Mouse (Mus musculus) cortical plate, adult 2 months (tissue): ENCODE measurements around the gene Gpatch4. TPM values are rescaled to one million over a fixed set of nuclear protein-coding genes. Genes with fewer than 3 reads are reported as not detected.

Experiments used
- H3K27ac ChIP-seq: fragments of 200-500 bp; 2 replicates; pipeline ENCODE4 v1.5.1; 2012; ENCODE audit warnings: low read length, control low read depth, inconsistent platforms; ENCODE audit not compliant: insufficient read depth
- H3K4me1 ChIP-seq: fragments of 200-500 bp; 2 replicates; pipeline ENCODE4 v1.6.1; 2011; ENCODE audit warnings: low read length; ENCODE audit not compliant: control insufficient read depth, insufficient read depth
- H3K4me3 ChIP-seq: fragments of 200-500 bp; 2 replicates; pipeline ENCODE4 v1.5.1; 2011; ENCODE audit warnings: mild to moderate bottlenecking, low read length, control low read depth; ENCODE audit not compliant: insufficient read depth
- CTCF ChIP-seq: fragments of 200-500 bp; IDR thresholded peaks from 2 replicates; pipeline ENCODE4 v1.5.1; 2011; ENCODE audit warnings: mild to moderate bottlenecking, control low read depth, low read length; ENCODE audit not compliant: insufficient read depth; ENCODE audit errors: extremely low read depth
- POLR2A ChIP-seq: fragments of 200-500 bp; IDR thresholded peaks from 2 replicates; pipeline ENCODE4 v1.6.1; 2011; ENCODE audit warnings: mild to moderate bottlenecking, low read length, control low read depth; ENCODE audit not compliant: insufficient read depth; ENCODE audit errors: extremely low read depth
- polyA plus RNA-seq: library from polyadenylated mRNA; depleted of rRNA; stranded (reverse); fragments of >200 nt; gene quantifications from 2 replicates; pipeline ENCODE4 v1.2.3, GENCODE M21; 2012; rRNA removed

Gpatch4 gene
- 14.1 and 14.3 TPM in 2 replicates for polyA plus RNA-seq

DNA sequence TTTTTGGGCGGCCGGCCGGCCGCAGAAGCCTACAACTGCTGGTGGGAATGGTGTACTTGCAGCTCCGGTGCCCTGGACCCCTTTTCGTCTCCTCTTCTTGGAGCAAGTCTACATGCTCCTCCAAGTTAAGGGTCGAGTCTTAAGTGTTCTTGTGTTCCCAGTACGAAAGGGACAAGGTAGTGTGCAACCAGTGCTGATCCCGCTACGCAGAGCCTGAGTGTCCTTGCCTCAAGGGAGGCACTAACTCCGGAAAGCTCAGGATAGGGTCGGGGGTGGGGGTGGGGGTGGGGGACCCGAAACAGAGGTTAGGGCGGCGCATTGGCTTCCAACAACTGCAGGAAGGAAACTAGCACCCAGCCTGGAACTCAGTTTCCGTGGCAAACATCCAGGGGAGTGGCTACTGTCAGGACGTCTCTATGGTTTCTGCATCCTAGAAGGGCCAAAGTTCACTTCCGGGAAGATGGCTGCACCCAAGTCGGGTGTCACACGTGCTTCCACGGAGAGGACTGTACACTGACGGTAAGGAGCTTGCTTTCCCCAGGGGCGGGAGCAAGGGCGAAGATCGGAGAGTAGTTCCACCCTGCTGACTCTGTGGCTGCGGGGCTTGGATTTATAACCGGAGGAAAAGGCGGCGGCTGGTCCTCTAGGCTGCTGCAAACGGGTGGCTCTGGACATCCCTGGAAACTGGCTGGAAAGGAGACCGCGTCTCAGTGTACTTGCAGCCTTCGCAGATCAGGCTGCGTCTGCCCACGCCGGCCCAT, at the start of gene Gpatch4:
Gpatch4 (plus strand) TSS at position 448 of the 761 bp plus-strand sequence.
- TF ChIP-seq CTCF = no peak
- TF ChIP-seq POLR2A = peak; percentile 55
- Histone ChIP-seq H3K4me1 (no peaks in the 10 kb centered on the region), H3K27ac (no peak within 1 kb of the TSS), H3K4me3 (peak within 1 kb of the TSS; percentile 47)

GRCm38 (mm10) chr3:87993436-87993835, 49.5 kb upstream of the Gpatch4 start:
- H3K4me3 ChIP-seq = no peak overlapping the region
- TF ChIP-seq CTCF (no peak), POLR2A (no peak)
- peaks cover 2% of the 10 kb centered on the region; the same call in 1 of the 2 replicates for H3K4me1 ChIP-seq
- H3K27ac ChIP-seq = no peak overlapping the region

DNA sequence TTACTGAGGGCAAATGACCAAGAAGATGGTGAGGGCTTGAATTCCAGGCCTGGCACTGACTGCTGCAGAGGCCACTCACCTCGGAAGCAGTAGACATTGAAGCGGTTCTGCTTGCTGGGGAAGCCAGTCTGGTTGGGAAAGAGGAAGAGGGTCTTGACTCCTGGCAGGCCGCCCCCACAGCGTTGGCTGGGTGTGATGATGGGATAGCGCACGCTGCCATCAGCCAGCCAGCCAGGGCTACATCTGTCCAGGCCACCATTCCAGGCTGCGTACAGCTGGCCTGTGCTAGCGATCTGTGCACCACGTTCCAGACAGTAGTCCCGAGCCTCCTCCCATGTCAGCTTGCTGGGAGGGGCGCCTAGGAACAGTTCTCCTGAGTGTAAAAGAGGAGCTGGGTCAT, 47.6 kb upstream of the Gpatch4 start:
- peaks cover 2% of the 10 kb centered on the region; the same call in 1 of the 2 replicates for H3K4me1 ChIP-seq
- H3K27ac ChIP-seq = no peak overlapping the region
- H3K4me3 ChIP-seq = no peak overlapping the region
- TF ChIP-seq CTCF (no peak), POLR2A (no peak)

DNA sequence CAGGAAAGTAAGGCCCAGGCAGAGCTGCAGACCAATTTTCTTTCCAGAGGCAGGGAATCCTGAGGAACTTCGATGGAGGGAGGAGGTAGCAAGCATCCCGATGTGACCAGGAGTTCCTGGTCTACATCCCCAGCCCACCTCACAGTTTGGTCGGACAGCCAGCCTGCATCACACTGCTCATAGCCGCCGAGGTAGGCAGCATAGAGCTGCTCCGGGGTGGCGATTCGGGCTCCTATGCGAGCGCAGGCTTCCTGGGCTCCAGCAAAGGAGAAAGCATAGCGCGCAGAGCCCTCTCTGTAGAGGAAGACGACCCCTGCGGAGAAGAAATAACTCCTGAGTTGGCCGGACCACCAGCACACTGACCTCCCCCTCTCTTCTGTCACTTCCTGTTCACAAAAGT, 46.5 kb upstream of the Gpatch4 start:
- TF ChIP-seq CTCF (no peak), POLR2A (no peak)
- Histone ChIP-seq H3K27ac (no peak overlapping the region), H3K4me3 (peak overlapping the region; percentile 41; the same call in 1 of the 2 replicates), H3K4me1 (peaks cover 2% of the 10 kb centered on the region; the same call in 1 of the 2 replicates)

- H3K4me1 ChIP-seq = peaks cover 2% of the 10 kb centered on the region; the same call in 1 of the 2 replicates
- H3K27ac ChIP-seq = no peak overlapping the region
- peak overlapping the region; percentile 41 for H3K4me3 ChIP-seq
- TF ChIP-seq CTCF = no peak
- TF ChIP-seq POLR2A = no peak
Observed at GRCm38 (mm10) chr3:87996971-87997614, 45.8 kb upstream of the Gpatch4 start.

- peaks cover 2% of the 10 kb centered on the region; the same call in 1 of the 2 replicates for H3K4me1 ChIP-seq
- peak overlapping the region; percentile 41 for H3K4me3 ChIP-seq
- 0 out of 2 replicates have a peak overlapping the region, but pooled peaks have one; percentile 76 for H3K27ac ChIP-seq
- TF ChIP-seq CTCF (no peak), POLR2A (no peak)
Observed at GRCm38 (mm10) chr3:87998747-87999146, 44.2 kb upstream of the Gpatch4 start.

GRCm38 (mm10) chr3:87999243-87999895, 43.5 kb upstream of the Gpatch4 start:
- TF ChIP-seq POLR2A (no peak), CTCF (no peak)
- Histone ChIP-seq H3K4me1 (peaks cover 2% of the 10 kb centered on the region; the same call in 1 of the 2 replicates), H3K4me3 (peak overlapping the region; percentile 41), H3K27ac (peak overlapping the region; percentile 76)

GRCm38 (mm10) chr3:88000181-88000580, 42.7 kb upstream of the Gpatch4 start, which contains the start of gene Bcan:
TSS of gene Bcan (minus strand) at chr3:88000230.
- TF ChIP-seq CTCF (no peak), POLR2A (0 out of 2 replicates have a peak, but pooled peaks have one; percentile 33)
- Histone ChIP-seq H3K4me3 (peak within 1 kb of the TSS; percentile 41), H3K27ac (peak within 1 kb of the TSS; percentile 90), H3K4me1 (no peaks in the 10 kb centered on the region)
